In the genomic region with DNA sequence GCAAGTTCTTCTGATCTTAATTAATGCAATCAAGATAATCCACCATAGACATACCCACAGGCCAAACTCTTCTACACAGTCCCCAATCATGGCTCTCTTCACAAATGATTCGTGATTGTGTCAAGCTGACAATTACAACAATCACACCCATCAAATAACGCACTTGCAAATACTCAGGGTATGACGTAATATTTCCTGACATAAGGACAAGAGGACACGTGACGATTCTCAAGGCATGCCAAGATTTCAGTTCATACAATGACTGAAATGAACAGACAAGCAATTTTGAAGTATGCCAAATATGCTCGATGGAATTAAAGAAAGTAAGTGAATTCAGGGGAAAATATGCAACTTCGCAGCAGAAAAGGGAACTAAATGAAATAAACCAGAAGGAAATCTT, we compare ENCODE assay signal across 24 mouse cellular contexts.
DNase-seq lines count a peak whose midpoint lies in the region; ATAC-seq and TF ChIP-seq lines count a peak whose summit lies in the region.
"Had no signal": no experiment of that assay in that cellular context is flagged by ENCODE, and none has a peak within 500 bp of the region (broad histone marks: within the 10 kb centered on the region; RNA-seq: fewer than 3 reads in every experiment).

No protein-coding gene starts in this region.

- no peaks in the 10 kb centered on the region for H3K27me3 ChIP-seq in lung, embryonic 14.5 days (ENCODE audit: insufficient read depth, low read length)
- H3K27me3 ChIP-seq: CH12.LX; embryonic facial prominence, embryonic 12.5 days; forebrain, embryonic 13.5 days; forebrain, embryonic 15.5 days had no signal

- no peaks in the 10 kb centered on the region for H3K36me3 ChIP-seq in lung, embryonic 14.5 days (ENCODE audit: insufficient read depth)
- H3K36me3 ChIP-seq: embryonic facial prominence, embryonic 10.5 days; embryonic facial prominence, embryonic 12.5 days; forebrain, embryonic 15.5 days; G1E had no signal

- WGBS in lung, embryonic 14.5 days, result 77% methylated on average over 7 of the region's 7 CpGs

- H3K9me3 ChIP-seq in lung, embryonic 14.5 days (ENCODE audit: low read depth, low read length), result no peaks in the 10 kb centered on the region
- H3K9me3 ChIP-seq: embryonic facial prominence, embryonic 10.5 days; embryonic facial prominence, embryonic 12.5 days; forebrain, embryonic 13.5 days; forebrain, embryonic 15.5 days had no signal

- ATAC-seq in lung, embryonic 14.5 days (ENCODE audit: insufficient read depth), result no peak
- ATAC-seq in megakaryocyte progenitor cell, adult 5-6 weeks (replicated peaks; ENCODE audit: poor library complexity), result 0 out of 2 replicates have a peak, but pooled peaks have one; percentile 21
- ATAC-seq: CD4-positive, CD25-positive, alpha-beta regulatory T cell, adult 4 months; forebrain, embryonic 13.5 days; forebrain, embryonic 15.5 days; forebrain, postnatal 0 days had no signal

- no peaks in the 10 kb centered on the region for H3K4me1 ChIP-seq in lung, embryonic 14.5 days (ENCODE audit: insufficient read depth)
- H3K4me1 ChIP-seq: embryonic facial prominence, embryonic 10.5 days; embryonic facial prominence, embryonic 12.5 days; forebrain, embryonic 13.5 days; forebrain, embryonic 15.5 days had no signal

- no peak overlapping the region for H3K9ac ChIP-seq in lung, embryonic 14.5 days
- H3K9ac ChIP-seq: embryonic facial prominence, embryonic 12.5 days; forebrain, embryonic 13.5 days; forebrain, embryonic 15.5 days; forebrain, postnatal 0 days had no signal

- H3K27ac ChIP-seq in lung, embryonic 14.5 days (ENCODE audit: low read depth), result no peak overlapping the region
- H3K27ac ChIP-seq: embryonic facial prominence, embryonic 10.5 days; embryonic facial prominence, embryonic 12.5 days; forebrain, embryonic 13.5 days; forebrain, embryonic 15.5 days had no signal

- no peak for TF ChIP-seq CTCF in lung, embryonic 14.5 days (IDR thresholded peaks at IDR 0.05; ENCODE audit: low read depth)

- DNase-seq in lung, embryonic 14.5 days, result peak; percentile 9
- no peak for DNase-seq in lung, postnatal 36 days
- peak; percentile 18 for DNase-seq in retina, postnatal 1 day
- DNase-seq in retina, embryonic 14.5 days (ENCODE audit: low spot score), result no peak
- peak; percentile 51 for DNase-seq in Muller cell, postnatal 12 days (ENCODE audit: inconsistent ontology term)
- DNase-seq in layer of hippocampus, postnatal 14 days (ENCODE audit: low spot score in 2 of 2), result no peak
- no peak for DNase-seq in adrenal gland, adult 18-20 months (ENCODE audit: low spot score in 2 of 2)
- DNase-seq: adrenal gland, adult 8-10 months; adrenal gland, postnatal 14 days; adrenal gland, postnatal 36 days; B cell, adult 2 months; cerebellum, adult 11-12 months; cerebellum, adult 2 months; cerebellum, adult 9-10 months; cerebellum, postnatal 25 days; forebrain, postnatal 0 days had no signal

- no peak overlapping the region for H3K4me2 ChIP-seq in lung, embryonic 14.5 days
- H3K4me2 ChIP-seq: embryonic facial prominence, embryonic 12.5 days; forebrain, embryonic 13.5 days; forebrain, embryonic 15.5 days had no signal

- no peak overlapping the region for H3K4me3 ChIP-seq in lung, embryonic 14.5 days (ENCODE audit: low read depth, low read length)
- H3K4me3 ChIP-seq: embryonic facial prominence, embryonic 10.5 days; embryonic facial prominence, embryonic 12.5 days; forebrain, embryonic 13.5 days; forebrain, embryonic 15.5 days had no signal

Comparison
In these comparisons a context has a peak if more than half of its experiments do, and no peak if none do; other contexts are left out.
1. DNase-seq: peak in lung, embryonic 14.5 days (single experiment), retina, postnatal 1 day (single experiment) and Muller cell, postnatal 12 days (single experiment); none in lung, postnatal 36 days (single experiment), retina, embryonic 14.5 days (single experiment), layer of hippocampus, postnatal 14 days (0 of 2) and adrenal gland, adult 18-20 months (0 of 2).